Comparison of ENCODE assay signal across 9 mouse cellular contexts in the genomic region with DNA sequence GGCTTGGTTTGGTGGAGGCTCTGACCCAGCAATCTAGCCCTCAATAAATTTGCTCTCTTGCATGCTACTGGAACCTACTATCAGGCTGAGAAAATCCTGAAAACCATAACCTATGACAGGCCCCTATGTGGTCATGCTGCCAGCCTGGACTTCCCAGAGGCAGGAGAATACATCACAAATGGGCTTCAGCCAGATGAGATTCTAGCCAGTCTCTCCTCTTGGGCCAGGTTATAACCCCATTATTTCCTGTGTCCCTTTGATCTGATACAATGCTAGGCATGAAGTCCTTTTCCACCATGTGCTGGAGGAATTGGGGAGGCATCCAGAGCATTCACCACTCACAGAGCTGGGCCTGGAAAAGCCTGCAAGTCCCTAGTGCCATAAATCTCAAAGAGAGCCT. TPM values are rescaled to one million over a fixed set of nuclear protein-coding genes. Genes with fewer than 3 reads are reported as not detected.
DNase-seq lines count a peak whose midpoint lies in the region; ATAC-seq lines count a peak whose summit lies in the region.
"Had no signal": no experiment of that assay in that cellular context is flagged by ENCODE, and none has a peak within 500 bp of the region (broad histone marks: within the 10 kb centered on the region; RNA-seq: fewer than 3 reads in every experiment).

No protein-coding gene starts in this region.

- peaks cover 9% of the 10 kb centered on the region for H3K36me3 ChIP-seq in lung, embryonic 16.5 days (ENCODE audit: control insufficient read depth, insufficient read depth, low read length)
- H3K36me3 ChIP-seq in intestine, embryonic 14.5 days (ENCODE audit: control insufficient read depth, insufficient read depth, low read length): peaks cover 25% of the 10 kb centered on the region
- H3K36me3 ChIP-seq in neural tube, embryonic 13.5 days: peaks cover 19% of the 10 kb centered on the region

- H3K27me3 ChIP-seq in lung, embryonic 16.5 days (ENCODE audit: control insufficient read depth, insufficient read depth, low read depth, low read length): no peaks in the 10 kb centered on the region
- H3K27me3 ChIP-seq in intestine, embryonic 14.5 days (replicated peaks; ENCODE audit: control insufficient read depth, insufficient read depth, low read length): no peaks in the 10 kb centered on the region
- H3K27me3 ChIP-seq in neural tube, embryonic 13.5 days: no peaks in the 10 kb centered on the region

- H3K4me2 ChIP-seq in lung, embryonic 16.5 days (ENCODE audit: low read depth, low read length): no peak overlapping the region
- H3K4me2 ChIP-seq in intestine, embryonic 14.5 days (ENCODE audit: low read length): no peak overlapping the region
- H3K4me2 ChIP-seq in neural tube, embryonic 13.5 days: no peak overlapping the region

- peak; percentile 92 for DNase-seq in heart, adult 11 months
- DNase-seq in heart, adult 8-10 months (ENCODE audit: low spot score): no peak
- no peak for DNase-seq in lung, postnatal 25 days (ENCODE audit: low spot score)
- no peak for DNase-seq in intestine, embryonic 14.5 days (ENCODE audit: low spot score)
- DNase-seq in ovary, postnatal 36 days (ENCODE audit: low spot score): no peak
- no peak for DNase-seq in lung, postnatal 14 days
- DNase-seq: cerebellum, adult 9-11 months had no signal

- peaks cover 46% of the 10 kb centered on the region for H3K4me1 ChIP-seq in lung, embryonic 16.5 days (replicated peaks; ENCODE audit: control insufficient read depth, insufficient read depth, low read length)
- peaks cover 31% of the 10 kb centered on the region for H3K4me1 ChIP-seq in intestine, embryonic 14.5 days (replicated peaks; ENCODE audit: control insufficient read depth, insufficient read depth, low read length)
- peaks cover 40% of the 10 kb centered on the region for H3K4me1 ChIP-seq in neural tube, embryonic 13.5 days (replicated peaks)

- ATAC-seq in lung, embryonic 16.5 days (ENCODE audit: low read depth): no peak
- ATAC-seq in intestine, embryonic 14.5 days (replicated peaks; ENCODE audit: low FRiP score, low TSS enrichment, low read depth): no peak
- ATAC-seq in neural tube, embryonic 13.5 days (ENCODE audit: low read depth): no peak

- peak overlapping the region; percentile 99 for H3K27ac ChIP-seq in lung, embryonic 16.5 days (ENCODE audit: low read length)
- H3K27ac ChIP-seq in intestine, embryonic 14.5 days (ENCODE audit: low read depth): peak overlapping the region; percentile 95
- H3K27ac ChIP-seq in neural tube, embryonic 13.5 days (replicated peaks): peak overlapping the region; percentile 68; the same call in 1 of the 2 replicates

- H3K4me3 ChIP-seq in lung, embryonic 16.5 days (ENCODE audit: low read length): no peak overlapping the region
- H3K4me3 ChIP-seq in intestine, embryonic 14.5 days (ENCODE audit: low read depth, low read length): no peak overlapping the region
- H3K4me3 ChIP-seq in neural tube, embryonic 13.5 days: no peak overlapping the region

- no peaks in the 10 kb centered on the region; the same call in 1 of the 2 replicates for H3K9me3 ChIP-seq in lung, embryonic 16.5 days (ENCODE audit: control insufficient read depth, low read length)
- H3K9me3 ChIP-seq in intestine, embryonic 14.5 days (ENCODE audit: control insufficient read depth, low read length): no peaks in the 10 kb centered on the region
- no peaks in the 10 kb centered on the region for H3K9me3 ChIP-seq in neural tube, embryonic 13.5 days

- H3K9ac ChIP-seq in lung, embryonic 16.5 days (ENCODE audit: low read length): no peak overlapping the region
- no peak overlapping the region for H3K9ac ChIP-seq in intestine, embryonic 14.5 days (ENCODE audit: low read length)
- peak overlapping the region; percentile 26; the same call in 1 of the 2 replicates for H3K9ac ChIP-seq in neural tube, embryonic 13.5 days

RNA-seq across cellular contexts. Expression of a gene that starts 36.4 kb away (rescaled TPM):
- total RNA-seq in heart, adult 8-10 months (2022): under 1 TPM in 1 of 4 experiments, not detected in 3; 0.56 TPM
- 0.15 and 0.23 TPM in 2 replicates for polyA plus RNA-seq in lung, embryonic 16.5 days (2015; fragmentation: Nextera tagmentation; extraction: Ambion mirVana)
- 0.11 and 0.24 TPM in 2 replicates for polyA plus RNA-seq in intestine, embryonic 14.5 days (2014; fragmentation: Nextera tagmentation; extraction: Ambion mirVana)
- polyA plus RNA-seq in neural tube, embryonic 13.5 days (2015; fragmentation: Nextera tagmentation; extraction: Ambion mirVana): 0.52 and 0.54 TPM in 2 replicates

RNA-seq across cellular contexts. Expression of a gene that starts 37.2 kb away (rescaled TPM):
- 10 to 100 TPM; 16.4 to 22.6 (median 20.3) TPM for total RNA-seq in heart, adult 8-10 months (2022)
- polyA plus RNA-seq in lung, embryonic 16.5 days (2015; fragmentation: Nextera tagmentation; extraction: Ambion mirVana): 54.0 and 55.1 TPM in 2 replicates
- 40.6 and 51.1 TPM in 2 replicates for polyA plus RNA-seq in intestine, embryonic 14.5 days (2014; fragmentation: Nextera tagmentation; extraction: Ambion mirVana)
- polyA plus RNA-seq in neural tube, embryonic 13.5 days (2015; fragmentation: Nextera tagmentation; extraction: Ambion mirVana): 90.1 and 101 TPM in 2 replicates

RNA-seq across cellular contexts. Expression of a gene that starts 38.2 kb away (rescaled TPM):
- 10 to 100 TPM; 13.2 to 17.9 (median 15.8) TPM for total RNA-seq in heart, adult 8-10 months (2022)
- 29.1 and 29.3 TPM in 2 replicates for polyA plus RNA-seq in lung, embryonic 16.5 days (2015; fragmentation: Nextera tagmentation; extraction: Ambion mirVana)
- 15.9 and 19.5 TPM in 2 replicates for polyA plus RNA-seq in intestine, embryonic 14.5 days (2014; fragmentation: Nextera tagmentation; extraction: Ambion mirVana)
- polyA plus RNA-seq in neural tube, embryonic 13.5 days (2015; fragmentation: Nextera tagmentation; extraction: Ambion mirVana): 9.3 and 11.7 TPM in 2 replicates
